Mouse (Mus musculus) stomach, postnatal 0 days (tissue): ENCODE measurements around the gene Abcc6.

Experiments used
- CTCF ChIP-seq: IDR thresholded peaks from 2 replicates; pipeline ENCODE4 v1.5.1; 2016; ENCODE audit warnings: antibody characterized with exemption, low read depth, mild to moderate bottlenecking, moderate library complexity
- EP300 ChIP-seq: optimal IDR thresholded peaks from 2 replicates; pipeline ENCODE3; 2016; ENCODE audit warnings: antibody characterized with exemption

- no peak for TF ChIP-seq CTCF
- no peak for TF ChIP-seq EP300
Measured at GRCm38 (mm10) chr7:46037433-46037832, 7.3 kb upstream of the Abcc6 start.
